Mouse (Mus musculus) liver, embryonic 14.5 days (tissue): Measurements from ENCODE around the gene Nkd1.

Source experiments
- CTCF ChIP-seq: IDR thresholded peaks from 2 replicates; pipeline ENCODE4 v1.5.1; 2016; ENCODE audit warnings: antibody characterized with exemption, low read depth, control low read depth
- EP300 ChIP-seq: IDR thresholded peaks from 2 replicates; pipeline ENCODE4 v1.6.1; 2016; ENCODE audit warnings: antibody characterized with exemption, low read depth

- no peak for TF ChIP-seq CTCF
- TF ChIP-seq EP300, result no peak
Observed at GRCm38 (mm10) chr8:88618612-88619011, 97.5 kb downstream of the Nkd1 start.
